Mouse (Mus musculus): ENCODE data around the gene Dhx15.
"Not testable (repeated sequence)": the region's sequence is repeated elsewhere in the genome, so short reads cannot be mapped to it uniquely, and the experiment has no call there.

Dhx15 gene

DNA sequence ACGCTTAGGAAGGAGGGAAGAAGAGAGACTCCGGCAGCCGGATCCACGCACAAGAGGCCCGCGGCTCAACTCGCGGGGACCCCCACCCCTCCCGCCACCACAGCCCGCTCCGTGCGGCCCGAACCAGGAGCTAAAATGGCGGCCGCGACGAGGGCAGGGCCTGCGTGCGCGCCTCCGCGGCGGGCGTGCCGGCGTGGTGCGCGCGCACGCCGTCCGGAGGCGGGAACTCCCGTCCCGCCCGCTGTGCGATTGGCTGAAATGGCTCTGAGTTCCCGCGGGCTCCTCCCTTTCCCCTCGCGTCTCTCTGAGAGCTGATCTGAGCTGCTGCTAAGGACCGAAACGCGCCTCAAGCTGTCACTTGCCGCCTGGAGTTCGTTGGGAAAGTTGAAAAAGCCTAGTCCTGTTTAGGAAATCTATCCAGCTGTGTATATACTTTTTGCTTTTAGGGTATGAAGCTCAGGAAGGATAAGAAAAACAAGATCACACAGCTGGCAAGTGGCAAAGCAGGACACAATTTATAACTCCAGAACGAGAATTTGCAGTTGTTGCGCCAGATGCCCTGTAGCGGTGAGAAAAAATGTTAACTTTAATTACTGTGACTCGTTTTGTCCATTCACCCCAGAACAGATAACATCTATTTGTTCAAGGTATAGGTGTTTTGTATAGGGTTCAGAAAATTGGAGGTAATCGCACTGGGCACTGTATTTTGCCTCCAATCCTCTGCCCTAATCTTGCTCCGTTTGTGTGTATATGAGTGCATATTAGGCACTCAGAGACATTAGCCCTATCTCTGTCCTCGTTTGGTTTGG, at the start of gene Dhx15:
Dhx15 (minus strand) TSS at position 144 of the 809 bp plus-strand sequence.
- DNase-seq: peak; percentile 95

- no peak for DNase-seq
Observed at GRCm38 (mm10) chr5:52238877-52239276, 48.6 kb upstream of the Dhx15 start.

DNA sequence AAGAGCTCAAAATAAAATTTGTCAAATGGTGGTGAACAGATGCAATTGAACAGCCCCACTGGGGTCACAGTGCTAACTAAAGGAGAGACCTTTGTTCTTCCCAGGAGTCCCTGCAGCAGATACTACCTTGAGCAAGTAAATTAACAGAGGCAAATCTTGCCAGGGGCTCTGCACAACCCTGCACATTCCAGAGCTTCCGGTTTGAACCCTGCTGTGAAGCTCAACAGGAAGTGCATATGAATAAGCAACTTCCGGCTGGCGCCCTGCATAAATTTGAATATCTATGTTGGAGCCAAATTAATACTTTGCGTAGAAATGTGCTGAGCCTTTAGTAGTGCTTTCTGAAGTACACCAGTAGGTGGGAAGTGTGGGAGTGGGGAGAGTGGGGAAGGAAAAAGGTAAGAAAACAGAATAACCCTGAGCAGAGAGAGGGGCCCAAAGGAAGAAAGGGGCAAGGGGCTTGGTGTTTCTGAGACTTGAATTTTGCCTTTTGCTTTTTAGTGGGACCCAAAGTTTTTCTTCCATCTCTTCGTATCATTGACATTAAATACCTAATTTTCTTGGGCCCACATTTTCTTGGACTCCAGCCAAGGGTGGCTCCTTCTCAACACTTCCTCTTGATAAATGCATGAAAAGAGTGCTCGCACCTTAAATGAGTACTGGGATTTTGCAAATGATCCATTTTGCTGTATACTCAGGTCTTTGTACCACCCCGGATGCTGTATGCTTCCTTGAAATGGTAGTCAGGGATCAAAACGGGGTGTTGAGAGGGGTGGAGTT, 47.8 kb upstream of the Dhx15 start:
- DNase-seq: no peak

DNA sequence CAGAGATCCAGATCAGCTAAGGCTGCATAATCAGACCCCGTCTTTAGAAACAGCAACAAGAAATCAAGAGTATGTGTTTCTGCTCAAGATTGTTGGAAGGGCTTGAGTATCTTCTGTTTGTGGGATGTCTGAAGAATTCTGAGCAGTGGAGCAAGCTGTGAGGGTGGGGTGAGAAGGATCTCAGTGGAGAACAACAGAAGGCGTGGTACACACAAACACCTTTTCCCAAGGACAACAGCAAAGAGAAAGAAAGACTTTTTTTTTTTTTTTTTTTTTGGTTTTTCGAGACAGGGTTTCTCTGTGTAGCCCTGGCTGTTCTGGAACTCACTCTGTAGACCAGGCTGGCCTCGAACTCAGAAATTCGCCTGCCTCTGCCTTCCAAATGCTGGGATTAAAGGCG, 46.3 kb upstream of the Dhx15 start:
- not testable (repeated sequence) for DNase-seq

GRCm38 (mm10) chr5:52234570-52234969, 44.3 kb upstream of the Dhx15 start:
- no peak for DNase-seq

DNA sequence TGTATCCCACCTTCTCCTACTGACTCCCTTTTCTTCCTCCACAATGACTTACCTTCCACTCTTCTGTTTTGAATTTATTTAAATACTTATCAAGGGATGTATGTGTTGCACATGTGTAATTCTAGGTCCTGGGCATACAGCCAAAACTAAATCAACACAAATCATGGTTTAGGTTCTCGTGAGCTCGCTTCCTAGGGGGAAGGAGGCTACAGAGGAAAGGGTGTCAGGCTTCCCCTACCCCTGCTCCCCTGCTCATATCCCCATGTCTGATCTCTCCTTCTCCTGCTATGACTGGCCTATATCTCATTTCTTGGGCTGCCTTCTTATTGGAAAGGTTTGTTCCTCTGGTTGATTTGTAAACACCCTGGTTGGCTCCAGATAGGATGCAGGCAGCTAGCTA, 43.6 kb upstream of the Dhx15 start:
- no peak for DNase-seq

DNA sequence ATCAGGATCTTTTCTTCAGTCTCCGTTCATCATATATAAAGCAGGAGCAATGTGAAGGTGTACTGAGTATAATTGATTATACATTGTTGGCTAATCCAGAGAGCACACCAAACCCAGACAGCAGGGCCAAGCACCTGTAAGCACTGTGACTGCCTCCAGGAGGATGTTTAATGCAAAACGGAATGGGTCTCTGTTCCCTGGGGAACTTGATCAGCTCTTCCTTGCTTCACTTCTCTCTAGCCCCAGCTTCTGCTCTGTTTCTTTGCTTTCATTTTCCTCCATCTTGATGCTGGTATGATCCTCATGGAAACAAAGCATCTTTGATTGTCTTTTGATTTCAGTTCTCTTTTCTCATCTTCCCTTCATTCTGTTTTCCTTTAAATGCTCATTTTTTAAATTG, 42.3 kb upstream of the Dhx15 start:
- no peak for DNase-seq

DNA sequence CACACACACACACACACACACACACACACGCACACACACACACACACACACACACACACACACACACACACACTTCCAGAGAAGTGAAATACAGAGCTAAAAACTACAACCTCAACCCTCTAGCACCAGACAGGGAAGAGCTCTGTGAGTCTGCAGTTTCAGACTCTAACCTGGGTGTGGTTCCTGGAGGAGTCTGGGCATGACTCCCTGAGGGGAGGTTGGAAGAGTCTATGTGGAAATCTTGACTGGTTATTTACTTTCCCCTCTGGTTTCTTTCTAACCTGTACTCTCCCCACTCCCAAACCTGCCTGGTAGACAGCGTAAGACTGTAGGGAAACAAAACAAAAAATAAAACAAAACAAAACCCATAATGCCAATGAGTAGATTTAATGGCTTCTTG, 41.9 kb upstream of the Dhx15 start:
- no peak for DNase-seq

GRCm38 (mm10) chr5:52230466-52230865, 40.2 kb upstream of the Dhx15 start:
- no peak for DNase-seq

- no peak for DNase-seq
Observed at GRCm38 (mm10) chr5:52226677-52227076, 36.4 kb upstream of the Dhx15 start.

- DNase-seq: no peak
Observed at GRCm38 (mm10) chr5:52221596-52221995, 31.3 kb upstream of the Dhx15 start.

- peak; percentile 19 for DNase-seq
Observed at GRCm38 (mm10) chr5:52220013-52220804, 29.9 kb upstream of the Dhx15 start.

- no peak for DNase-seq
Observed at GRCm38 (mm10) chr5:52218238-52218637, 27.9 kb upstream of the Dhx15 start.

- peak; percentile 42 for DNase-seq
Observed at GRCm38 (mm10) chr5:52213143-52213900, 23.0 kb upstream of the Dhx15 start.

DNA sequence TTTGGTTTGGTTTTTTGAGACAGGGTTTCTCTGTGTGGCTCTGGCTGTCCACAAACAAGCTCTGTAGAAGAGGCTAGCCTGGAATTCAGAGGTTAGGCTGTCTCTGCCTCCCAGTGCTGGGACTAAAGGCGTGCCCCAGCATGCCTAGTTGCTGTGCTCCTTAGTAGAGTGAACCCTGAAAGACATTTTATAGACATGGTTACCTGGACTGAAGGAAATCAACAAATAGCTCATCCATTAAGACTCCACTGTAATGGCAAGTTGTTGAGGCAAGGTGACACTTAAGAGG, 810 bp upstream of the Dhx15 start:
- DNase-seq: no peak

DNA sequence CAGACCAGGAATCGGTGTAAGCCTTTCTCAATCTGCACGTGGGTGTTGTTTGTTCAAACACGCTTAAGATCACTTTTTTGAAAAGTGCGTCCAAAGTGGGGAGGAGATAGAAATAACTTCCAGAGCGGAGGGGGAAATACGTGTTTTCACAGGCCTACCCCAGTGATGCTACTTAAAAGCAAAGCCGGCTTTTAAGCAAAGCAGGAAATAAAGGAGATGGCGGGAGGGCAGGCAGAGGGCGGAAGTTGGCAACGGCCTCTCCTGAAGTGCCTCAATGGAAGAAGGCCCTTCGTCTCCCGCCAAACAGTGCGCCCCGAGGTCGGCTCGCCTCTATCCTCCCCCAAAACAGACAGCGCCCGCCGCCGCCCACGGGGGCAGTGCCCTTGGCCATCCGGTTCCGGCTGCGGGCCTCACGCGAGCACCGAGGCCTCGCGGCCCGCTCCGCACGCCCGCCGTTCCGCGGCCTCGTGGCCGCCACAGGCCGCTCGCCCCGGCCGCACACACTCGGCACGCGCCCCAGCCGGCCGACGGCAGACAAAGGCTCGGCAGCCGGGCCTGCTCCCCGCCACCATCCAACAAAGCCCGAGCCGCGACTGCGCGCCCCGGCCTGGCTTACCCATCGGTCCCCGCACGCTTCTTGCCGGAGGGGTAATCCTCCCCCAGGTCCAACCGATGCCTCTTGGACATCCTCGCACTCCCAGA, 499 bp downstream of the Dhx15 start:
- DNase-seq: peak; percentile 36

DNA sequence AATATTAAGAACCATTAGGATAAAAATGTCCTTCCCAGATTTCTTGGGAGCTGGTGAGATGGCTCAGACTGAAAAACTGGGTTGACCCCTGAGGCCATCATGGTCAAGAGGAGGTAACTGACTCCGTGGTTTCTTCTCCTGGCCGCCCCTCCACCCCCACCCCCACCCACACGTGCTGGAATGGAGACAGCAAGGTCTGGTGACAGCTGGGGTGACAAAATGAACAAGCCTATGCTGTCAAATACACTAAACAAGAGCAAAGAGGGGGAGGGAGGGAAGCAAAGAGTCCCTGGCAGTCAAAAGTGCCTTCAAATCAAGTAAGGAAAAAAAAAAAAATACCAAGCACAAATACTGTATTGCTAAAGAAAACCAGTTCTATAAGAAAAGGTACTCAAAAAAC, 2.1 kb downstream of the Dhx15 start:
- DNase-seq: no peak

GRCm38 (mm10) chr5:52177326-52177725, 13.0 kb downstream of the Dhx15 start:
- no peak for DNase-seq

GRCm38 (mm10) chr5:52168468-52168867, 21.8 kb downstream of the Dhx15 start:
- DNase-seq: no peak

DNA sequence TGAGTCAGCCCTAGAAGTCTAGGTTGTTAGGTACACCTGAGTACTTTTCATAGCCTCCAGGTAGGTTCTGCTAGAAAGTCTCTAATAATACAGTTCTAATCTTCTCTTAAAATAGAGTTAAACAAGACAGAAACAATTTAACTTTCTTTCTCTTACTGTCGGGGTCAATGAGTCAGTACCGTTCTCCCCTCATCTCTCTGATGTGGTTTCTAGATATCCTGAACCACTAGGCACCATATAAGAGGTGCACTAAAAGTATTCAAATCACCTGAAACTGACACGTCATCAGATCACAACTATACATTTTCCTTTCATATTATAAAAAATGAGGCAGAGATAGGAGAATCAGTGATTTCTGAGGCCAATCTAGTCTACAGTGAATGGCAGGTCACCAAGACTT, 41.2 kb downstream of the Dhx15 start:
- DNase-seq: no peak

DNA sequence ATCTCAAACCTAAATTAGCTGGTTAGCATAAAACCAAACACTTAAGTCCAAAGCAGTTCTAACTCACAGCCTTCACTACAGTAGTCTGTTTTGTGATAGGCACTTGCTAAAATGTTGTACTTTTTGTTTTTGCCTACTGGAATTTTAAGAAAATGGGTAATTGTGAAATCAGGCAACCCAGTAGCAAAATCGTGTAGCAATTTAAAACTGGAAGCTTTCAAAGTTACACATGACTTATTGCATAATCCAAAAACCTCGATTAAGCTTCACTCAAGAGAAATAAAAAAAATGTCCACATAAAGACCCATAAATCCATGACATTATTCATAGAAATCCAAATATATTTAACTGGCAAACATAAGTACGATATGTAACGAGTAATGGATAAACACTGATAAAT, 43.2 kb downstream of the Dhx15 start:
- no peak for DNase-seq

DNA sequence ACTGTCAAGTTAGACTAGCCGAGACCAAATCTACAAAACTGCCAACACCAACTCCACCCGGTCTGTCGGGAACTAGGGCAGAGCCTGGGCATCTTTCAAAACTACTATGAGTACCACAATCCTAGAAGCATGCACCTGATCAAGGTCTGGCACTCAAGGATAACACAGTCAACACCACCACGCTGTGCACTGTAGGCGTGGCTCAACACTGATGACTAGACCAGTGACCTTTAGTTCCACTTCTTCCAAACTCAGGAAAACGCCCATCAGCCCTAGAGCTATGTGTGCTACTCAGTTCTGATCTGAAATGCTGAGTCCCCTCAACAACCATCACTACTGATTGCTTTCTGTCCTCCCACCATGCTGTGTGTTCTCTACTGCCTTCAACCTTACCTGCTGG, 44.6 kb downstream of the Dhx15 start:
- no peak for DNase-seq
